Mouse (Mus musculus) C2C12 (cell line): ENCODE measurements around the gene Plch1.

ENCODE experiments used
- CTCF ChIP-seq: IDR thresholded peaks from one replicate; pipeline ENCODE4 v1.5.1; 2011; ENCODE audit not compliant: control insufficient read depth, insufficient read depth, insufficient read length
- USF1 ChIP-seq: IDR thresholded peaks from one replicate; pipeline ENCODE4 v1.6.1; 2011; ENCODE audit warnings: low read depth, mild to moderate bottlenecking, control low read depth, moderate library complexity

GRCm38 (mm10) chr3:63728325-63728724, 170.9 kb downstream of the Plch1 start:
- TF ChIP-seq USF1 (no peak), CTCF (no peak)
